Mouse (Mus musculus): Measurements from ENCODE around the gene Tifab.
"Not testable (repeated sequence)": the region's sequence is repeated elsewhere in the genome, so short reads cannot be mapped to it uniquely, and the experiment has no call there.

Gene Tifab

DNA sequence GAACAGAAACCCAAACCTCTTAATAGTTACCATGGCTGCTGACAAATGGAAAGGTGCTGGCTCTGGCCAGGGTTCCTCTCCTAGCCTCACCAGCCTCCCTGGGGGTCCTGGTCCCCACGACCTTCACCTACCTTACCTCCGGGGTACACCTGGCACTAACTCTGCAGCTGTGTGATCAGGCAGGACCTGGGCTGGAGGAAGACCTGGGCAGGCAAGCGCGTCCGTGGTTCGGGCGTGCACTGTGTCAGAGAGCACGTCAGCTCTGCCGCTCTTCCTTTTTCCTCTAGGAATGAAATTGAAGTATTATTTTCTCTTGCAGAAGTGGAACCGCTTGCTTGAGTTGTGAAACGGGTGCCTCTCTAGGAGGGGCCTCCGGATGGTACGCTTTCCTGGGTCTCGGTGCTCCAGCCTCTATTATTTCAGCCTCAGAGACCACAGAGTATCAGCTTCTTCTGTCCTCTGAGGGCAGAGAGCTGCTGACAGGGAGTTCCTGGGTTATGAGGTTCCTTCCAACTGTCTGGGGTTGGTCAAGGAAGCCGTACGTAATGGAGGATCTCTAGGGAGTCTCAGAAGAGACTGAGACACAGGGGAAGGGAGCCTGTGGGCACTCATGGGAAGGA is at the start of gene Tifab:
TSS of gene Tifab (minus strand) at position 470 of the 620 bp plus-strand sequence.
- DNase-seq (ENCODE audit: low spot score in 2 of 2): no peak

DNA sequence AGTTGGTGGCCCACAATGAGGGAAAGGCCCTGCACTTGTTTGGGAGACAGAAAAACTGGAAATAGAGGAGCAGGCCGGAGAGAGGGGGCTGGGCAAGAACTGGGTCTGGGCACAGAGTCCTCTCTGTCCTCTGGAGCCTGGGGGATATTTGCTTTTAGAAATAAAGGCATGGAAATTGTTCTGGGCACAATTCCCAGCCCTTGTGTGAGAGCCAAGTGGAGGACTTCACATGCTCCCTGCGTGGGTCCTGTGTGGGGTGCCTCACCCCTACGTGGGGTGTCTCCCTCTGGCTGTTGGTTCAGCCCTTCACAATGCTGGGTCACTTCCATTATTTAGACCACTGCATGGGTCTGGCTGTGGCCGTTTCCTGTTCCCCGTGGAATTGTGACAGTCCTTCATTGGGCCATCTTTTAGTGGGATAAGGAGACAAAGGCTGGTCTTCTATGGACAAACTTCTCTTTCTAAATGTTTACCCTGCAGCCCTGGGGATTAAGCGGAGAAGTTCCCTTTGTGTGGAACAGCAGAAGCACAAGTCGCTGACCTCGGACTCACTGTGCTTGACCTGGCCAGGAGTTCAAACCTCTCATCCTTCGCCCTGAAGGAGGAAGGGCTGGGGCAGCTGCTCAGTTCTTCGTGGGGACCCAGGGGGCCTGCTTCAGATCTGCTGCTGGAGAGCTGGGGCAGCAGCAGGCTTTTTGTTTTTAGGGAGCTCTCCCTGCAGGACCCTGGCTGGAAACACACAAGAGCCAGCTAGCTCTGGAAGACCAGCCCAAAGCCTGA is 47.7 kb upstream of the Tifab start:
- DNase-seq (ENCODE audit: low spot score in 2 of 2): peak; percentile 37 to 56

DNA sequence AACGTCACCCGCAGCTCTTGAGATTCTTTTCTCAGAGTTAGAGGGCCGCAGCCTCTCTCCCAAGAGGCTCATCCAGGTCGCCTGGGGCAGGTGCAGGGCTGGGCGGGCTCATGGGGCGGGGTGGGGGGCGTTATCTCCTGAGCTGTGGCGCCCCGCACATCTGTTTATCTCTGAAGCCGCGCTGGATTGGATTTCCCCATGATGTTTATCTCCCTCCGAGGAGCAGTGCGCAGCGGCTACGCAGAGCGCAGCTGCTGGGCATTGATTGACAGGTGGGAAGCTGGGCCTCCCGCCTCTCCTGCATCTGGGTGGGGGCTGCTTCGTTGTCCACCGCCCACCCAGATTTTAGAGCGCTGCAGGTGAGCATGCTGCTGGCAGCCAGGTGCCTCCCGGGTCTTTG is 44.9 kb upstream of the Tifab start:
- DNase-seq (ENCODE audit: low spot score in 2 of 2): no peak

DNA sequence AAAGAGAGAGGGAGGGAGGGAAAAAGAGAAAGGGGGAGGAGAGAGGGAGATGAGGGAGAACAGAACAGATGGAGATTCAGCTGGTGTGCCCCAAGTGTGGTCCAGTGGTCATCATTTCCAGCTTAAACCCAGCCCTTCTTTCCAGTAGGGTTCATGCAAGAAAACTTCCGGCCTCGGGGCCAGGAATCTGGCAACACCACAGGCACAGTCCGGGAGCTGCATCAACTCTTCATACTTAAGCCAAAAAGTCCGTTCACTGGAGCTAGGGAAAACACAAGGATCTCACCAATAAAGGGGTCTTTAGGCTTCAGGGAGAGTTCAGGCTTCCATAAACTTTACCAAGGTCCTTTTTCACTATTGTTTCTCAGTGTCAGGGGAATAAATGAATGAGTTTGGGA is 44.2 kb upstream of the Tifab start:
- DNase-seq (ENCODE audit: low spot score in 2 of 2): no peak

DNA sequence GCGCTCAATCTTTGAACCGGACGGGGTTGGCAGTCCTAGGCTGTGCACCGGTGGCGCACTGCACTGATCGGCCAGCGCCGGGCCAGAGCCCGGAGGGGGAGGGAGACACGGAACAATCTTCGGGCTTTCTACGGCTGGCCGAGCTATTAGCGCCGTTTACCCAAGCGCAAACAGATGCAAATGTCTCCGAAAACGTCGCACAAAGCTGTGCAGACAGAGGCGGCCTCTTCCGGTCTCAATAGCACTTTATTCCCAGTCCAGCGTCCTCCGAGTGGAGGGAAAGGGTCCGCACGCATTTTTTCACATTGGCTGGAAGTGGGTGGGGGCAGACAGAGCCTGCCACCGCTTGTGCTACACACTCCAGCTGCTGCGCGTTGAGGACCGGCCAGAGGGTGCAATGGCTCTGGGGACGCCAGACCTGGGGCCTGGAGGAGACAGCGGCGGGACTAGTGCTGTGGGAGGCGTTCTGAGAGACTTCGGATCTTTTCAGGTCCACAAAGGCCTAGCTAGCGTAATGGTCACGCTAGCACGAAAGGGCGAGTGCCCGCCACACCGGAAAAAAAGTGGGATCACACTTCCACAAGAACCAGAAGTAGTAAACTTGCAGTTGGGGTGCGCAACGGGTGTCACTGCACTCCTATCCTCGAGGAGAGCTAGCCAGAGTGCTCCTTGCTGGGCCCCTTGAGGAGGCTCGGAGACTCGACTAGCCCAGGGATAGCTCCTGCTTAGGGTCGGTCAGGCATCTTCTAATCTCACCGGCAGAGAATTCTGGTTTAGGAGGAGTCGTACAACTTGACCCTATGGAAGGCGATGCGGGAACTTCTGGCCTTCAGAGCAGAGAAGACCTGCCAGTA is 43.5 kb upstream of the Tifab start:
- DNase-seq (ENCODE audit: low spot score in 2 of 2): peak; percentile 24 to 38

DNA sequence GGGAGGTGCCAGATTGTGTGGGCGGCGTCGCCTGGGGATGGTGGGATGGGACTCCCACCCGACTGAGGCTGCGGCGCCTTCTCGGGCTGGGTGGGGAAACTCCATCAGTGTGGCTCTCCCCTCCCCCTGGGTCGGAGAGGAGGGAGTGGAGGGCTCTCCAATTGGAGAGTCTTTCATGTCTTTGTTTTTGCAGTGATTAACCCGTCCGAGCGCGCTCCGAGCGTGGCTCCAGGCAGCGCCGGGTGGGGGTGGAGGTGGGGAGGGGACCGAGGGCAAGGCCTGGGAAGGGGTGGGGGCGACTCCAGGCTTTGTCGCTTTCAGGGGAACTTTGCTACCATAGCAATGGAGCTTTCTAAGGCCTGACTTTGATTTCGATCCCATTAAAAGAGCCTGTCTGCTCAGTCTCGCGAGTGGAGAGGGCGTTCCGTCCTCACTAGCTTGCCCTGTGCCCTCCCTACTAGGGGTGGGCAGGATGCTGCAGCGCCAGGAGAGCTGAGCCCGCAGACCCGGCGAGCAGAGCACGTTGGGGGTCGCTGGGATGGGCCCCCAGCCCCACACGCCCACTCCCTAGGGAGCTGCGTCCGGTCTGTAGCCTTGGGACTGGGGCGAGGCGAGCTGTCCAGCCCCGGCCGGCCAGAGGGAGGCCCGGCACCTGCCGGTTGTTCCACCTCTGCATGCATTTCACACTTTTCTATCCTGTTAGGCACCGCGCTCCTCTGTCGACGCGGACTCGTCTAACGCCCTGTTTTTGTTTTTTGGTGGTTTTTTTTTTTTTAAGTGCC is 42.6 kb upstream of the Tifab start:
- peak in 1 of 2 experiments; percentile 19 for DNase-seq (ENCODE audit: low spot score in 2 of 2)

DNA sequence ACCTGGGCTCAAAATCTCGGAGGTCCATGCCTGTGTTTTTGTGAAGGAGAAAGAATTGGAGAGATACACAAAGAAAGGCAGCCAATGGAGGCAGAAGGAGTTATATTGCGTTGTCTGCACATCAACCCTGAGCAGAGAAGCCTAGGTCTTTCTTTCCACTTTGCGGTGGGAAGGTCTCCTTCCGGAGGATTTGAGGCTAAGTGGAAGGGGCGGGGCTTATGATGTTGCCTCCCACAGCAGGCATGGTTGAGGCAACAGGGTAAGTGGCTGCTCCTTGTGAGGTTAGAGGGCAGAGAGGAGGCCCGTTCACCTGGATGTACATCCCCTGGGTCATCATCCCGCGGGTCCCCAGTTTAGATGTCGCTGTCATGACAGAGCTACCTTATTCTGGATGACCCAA is 40.6 kb upstream of the Tifab start:
- no peak for DNase-seq (ENCODE audit: low spot score in 2 of 2)

DNA sequence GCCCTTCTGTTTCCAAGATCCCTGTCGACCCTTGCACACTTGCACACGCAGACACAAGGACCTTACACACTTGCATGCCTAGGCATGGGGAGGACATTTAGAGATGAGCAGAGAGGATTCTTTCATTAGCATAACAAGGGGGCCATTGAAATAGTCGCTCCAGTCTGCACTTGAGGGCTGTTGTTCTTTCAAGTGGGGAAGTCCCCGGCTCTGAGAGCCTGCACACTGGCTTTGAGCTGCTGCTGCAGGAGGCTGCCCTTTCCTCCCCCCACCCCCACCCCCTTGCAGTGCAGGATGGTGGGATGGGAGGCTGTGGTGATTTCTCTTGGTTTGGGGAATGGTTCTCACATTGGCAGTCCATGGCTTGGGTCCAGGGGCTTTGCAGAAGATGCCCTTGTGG is 37.4 kb upstream of the Tifab start:
- no peak for DNase-seq (ENCODE audit: low spot score in 2 of 2)

DNA sequence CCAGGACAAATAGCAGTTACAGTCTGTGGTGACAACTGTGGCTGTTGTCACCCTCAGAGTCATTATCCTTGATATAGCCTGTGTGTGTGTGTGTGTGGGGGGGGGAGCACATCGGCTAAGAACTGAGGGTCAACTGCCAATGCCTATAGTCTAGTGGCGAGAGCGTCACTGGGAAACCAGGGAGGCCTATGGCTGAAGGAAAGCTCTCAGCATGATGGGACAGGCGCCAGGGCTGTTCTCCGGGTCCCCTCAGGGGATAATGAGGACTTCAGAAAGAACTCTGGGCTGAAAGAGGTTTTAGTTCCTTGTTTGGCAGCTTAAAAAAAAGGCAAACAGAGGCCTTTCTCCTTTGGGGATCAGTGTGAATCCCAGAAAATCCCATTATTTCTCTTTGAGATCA is 35.9 kb upstream of the Tifab start:
- no peak for DNase-seq (ENCODE audit: low spot score in 2 of 2)

DNA sequence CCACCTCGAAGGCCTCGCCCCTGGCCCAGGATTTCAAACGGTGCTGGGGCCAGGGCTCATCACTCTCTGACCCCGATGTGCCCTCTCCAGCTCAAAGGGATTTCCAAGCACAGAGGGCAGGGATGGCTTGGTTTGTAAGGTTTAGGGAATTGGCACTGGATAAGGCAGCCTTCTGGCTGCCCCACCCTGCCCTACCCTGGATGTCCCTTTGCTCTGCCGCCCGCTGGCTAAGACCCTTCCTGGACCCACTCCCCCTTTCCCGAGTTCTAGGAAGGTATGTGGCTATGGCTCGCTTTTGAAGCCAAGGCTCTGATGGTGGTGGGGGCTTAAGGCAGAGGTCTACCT is 30.4 kb upstream of the Tifab start:
- DNase-seq (ENCODE audit: low spot score in 2 of 2): no peak

DNA sequence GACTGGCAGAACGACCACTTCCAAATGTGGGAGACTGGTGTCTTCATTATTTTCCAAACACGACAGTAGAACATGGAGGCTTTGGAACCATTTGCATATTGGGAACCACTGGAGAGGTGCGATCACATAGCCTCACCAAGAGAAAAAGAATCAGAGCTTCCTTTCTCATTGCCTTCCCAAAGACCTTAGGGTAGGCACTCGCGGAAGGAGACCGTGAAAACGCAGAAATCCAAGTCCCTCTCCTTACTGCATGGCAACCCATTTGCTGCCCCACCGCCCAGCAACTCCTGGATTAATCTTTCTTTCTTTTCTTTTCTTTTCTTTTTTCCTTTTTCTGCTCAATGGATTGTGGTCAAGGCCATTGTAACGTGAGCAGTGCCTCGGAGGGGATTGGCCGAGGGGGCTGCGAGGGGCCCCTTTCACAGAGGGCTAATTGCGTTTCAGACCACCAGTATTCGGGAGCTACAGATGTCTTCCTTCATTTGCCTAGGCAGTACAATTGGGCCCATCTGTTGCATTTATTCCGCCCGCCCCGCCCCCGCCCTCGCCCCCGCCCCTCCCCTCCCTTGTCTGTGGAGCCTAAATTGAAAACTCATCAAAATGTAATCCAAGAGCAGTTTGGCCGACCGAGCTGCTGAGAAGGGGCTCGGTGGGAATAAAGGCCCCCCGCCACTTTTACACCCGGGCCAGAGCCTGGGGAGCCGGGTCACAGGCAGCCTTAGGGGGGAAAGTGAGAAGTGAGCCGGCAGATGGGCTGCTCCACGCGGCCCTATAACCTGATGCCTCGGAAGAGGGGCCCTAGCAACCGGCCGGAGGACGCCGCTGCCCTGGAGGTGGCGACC is 29.8 kb upstream of the Tifab start:
- no peak for DNase-seq (ENCODE audit: low spot score in 2 of 2)

DNA sequence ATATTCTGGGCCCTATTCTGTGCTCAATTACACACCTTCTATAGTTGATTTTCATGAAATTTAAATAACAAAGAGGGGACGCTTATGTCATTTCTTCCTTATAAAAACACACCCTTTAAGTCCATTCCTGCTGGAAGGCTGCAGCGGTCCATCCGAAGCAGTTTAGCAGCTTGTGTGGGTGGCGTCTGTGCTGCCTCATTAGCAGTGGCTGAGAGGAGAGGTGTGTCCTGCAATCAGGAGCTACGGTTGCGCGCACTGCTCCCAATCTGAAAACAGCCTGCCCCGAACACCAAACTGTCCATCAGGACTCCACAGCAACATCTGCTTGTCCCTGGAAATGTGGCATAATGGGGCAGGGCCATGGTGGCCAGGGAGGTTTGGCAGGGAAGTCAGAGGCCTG is 20.8 kb upstream of the Tifab start:
- DNase-seq (ENCODE audit: low spot score in 2 of 2): no peak

DNA sequence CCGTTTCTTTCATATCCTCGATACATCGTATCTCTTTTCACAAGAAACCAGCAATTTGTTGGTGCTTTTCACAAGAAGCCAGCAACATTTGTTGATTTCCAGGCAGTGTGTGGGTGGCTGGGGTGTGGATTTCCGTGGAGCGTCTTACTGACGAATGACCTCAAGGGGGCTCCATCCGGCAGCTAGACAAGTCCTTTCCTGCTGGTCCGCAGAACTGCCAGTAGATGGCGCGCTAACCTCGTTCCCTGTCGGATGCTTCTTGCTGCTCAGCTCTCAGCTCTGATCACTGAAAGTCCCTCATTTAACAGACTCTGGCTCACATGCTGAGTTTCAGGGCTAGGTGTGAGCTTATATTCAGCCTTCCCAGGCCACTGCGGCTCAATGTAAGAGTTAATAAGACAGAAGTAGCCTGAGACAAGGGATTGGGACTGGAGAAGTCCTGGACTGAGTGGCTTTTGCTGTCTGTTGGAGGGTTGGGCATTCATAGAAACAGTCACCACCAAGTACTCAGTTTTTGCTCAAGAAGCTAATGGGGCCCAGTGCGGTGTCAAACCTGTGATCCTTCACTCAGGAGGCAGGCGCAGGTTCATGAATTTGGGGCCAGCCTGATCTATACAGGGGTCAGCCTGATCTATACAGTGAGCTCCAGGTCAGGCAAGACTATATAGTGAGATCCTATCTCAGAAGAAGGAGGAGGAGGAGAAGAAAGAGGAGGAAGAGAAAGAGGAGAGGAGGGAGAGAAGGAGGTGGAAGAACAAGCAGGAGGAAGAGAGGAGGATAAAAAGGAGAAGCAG is 19.0 kb upstream of the Tifab start:
- peak; percentile 89 to 91 for DNase-seq (ENCODE audit: low spot score in 2 of 2)

DNA sequence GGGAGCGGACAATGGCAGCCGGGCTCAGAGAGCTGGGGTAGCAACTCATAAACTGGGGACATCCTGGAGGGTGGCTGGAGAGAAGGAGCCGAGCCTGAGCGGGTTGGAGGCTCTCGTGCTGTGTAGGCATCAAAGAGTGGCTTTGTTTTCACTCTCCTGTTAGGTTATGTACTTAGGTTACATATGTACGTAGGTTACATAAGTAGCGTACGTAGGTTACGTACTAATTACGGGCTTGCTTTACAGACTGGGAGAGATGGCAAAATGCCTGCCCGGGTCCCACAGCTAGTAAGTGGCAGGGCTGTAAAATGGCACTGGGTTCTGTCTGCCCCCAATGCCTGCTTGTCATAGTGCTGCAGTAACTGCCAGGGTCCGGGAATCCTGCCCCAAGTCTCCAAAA is 18.3 kb upstream of the Tifab start:
- DNase-seq (ENCODE audit: low spot score in 2 of 2): no peak

DNA sequence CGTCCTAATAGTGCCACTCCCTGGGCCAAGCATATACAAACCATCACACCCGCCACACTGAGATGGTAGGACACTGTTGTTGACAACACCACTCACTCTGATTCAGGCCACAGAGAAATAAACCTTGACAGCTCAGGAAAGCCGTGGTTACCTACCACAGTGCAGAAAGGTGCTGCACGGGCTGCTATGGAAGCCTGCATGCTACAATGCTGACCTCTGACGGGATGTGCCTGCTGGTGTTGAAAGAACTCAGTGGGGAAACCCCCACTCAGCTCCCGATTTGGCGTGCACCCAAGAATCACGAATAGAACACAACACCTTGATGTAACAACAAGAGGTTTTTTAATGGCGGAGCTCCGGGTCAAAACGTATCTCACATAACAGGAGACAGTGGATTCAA is 17.1 kb upstream of the Tifab start:
- not testable (repeated sequence) for DNase-seq (ENCODE audit: low spot score in 2 of 2)

DNA sequence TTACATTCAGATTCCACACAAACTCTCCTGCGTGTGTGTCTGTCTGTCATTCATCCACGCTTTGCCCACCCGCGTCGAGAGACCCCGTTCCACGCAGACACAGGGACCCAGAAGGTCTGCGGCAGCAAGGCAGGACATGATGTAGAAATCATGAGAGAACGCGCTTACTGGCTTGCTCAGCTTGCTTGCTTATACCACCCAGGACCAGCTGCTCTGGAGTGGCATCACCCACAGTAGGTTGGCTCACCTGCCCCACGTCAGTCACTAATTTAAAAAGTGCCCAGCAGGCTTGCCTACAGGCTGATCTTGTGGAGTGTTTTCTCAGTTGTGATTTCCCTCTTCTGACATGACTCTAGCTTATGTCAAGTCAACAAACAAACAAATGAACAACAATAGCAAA is 15.5 kb upstream of the Tifab start:
- not testable (repeated sequence) for DNase-seq (ENCODE audit: low spot score in 2 of 2)

DNA sequence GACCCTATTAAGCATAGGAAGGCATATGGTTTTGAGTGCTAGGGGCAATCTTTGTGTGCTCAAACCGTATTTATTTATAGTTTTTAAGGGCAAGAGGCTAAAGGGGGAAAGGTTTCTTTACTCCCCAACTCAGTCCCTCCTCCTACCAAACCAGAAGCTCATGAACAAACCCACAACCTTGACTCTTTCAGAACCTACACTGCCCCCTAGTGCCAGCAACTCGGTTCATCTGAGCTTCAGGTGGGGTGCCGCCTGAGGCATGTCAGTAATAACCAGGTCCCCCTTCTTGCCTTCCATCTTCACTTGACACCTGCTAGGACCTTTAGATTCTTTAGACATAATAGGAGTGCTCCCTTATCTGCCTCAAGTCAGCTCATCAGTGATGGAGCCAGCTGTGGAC is 12.5 kb upstream of the Tifab start:
- peak in 1 of 2 experiments; percentile 34 for DNase-seq (ENCODE audit: low spot score in 2 of 2)

DNA sequence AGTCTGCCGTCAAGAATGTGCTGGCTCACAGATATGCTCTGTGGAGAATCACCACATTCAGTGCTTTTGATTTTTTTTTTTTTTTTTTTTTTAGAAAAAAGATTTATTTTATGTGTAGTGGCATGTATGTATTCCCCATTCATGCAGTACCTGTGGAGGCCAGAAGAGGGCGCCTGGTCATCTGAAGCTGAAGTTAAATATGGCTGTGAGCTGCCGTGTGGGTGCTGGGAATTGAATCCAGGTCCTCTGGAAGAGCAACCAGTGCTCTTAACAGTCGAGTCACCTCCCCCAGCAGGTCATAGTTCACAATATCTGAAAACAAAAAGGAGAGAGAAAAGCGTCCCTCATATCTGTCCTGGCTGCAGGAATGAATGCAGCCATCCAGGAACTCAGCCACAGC is 11.0 kb upstream of the Tifab start:
- no peak for DNase-seq (ENCODE audit: low spot score in 2 of 2)

DNA sequence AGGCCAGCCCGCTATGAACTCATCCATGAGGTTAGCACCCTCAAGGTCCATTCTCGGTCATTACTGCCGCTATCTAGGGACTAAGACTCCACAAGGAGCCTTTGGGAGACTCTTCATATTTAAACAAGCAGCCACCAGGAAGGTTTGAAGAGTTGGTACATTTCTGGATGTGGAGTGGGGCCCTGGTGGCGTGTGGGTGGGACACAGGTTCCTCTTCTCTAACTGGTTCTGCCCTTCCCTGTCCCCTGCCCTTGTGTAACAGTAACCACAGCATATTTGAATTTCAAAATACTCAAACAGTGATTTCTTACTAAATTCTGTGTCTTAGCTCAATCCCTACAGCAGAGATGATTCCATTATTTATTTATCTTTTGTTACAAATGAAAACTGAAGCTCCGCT is 5.0 kb upstream of the Tifab start:
- DNase-seq (ENCODE audit: low spot score in 2 of 2): no peak

DNA sequence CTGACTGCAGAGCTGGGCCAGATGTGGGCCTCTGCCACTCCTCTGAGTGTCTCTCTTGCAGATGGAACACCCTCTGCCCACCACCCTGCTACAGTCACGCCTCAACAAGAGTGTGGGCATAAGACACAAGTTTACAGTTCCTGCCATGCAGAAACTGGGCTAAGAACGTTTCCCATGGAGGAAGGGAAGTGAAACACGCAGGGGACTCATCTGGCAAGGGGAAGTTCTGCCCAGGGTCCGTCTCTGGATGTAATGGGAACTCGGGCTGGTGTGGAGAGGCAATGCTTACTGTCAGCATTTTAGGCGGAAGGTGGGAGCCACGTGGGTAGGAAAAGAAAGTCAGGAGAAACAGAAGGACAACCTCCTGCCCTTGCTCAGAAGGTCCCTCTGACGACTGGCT is 2.7 kb upstream of the Tifab start:
- DNase-seq (ENCODE audit: low spot score in 2 of 2): no peak

Measured in right cerebral cortex, adult 2 months (tissue).